ENCODE assay signal across 16 mouse cellular contexts in the genomic region with DNA sequence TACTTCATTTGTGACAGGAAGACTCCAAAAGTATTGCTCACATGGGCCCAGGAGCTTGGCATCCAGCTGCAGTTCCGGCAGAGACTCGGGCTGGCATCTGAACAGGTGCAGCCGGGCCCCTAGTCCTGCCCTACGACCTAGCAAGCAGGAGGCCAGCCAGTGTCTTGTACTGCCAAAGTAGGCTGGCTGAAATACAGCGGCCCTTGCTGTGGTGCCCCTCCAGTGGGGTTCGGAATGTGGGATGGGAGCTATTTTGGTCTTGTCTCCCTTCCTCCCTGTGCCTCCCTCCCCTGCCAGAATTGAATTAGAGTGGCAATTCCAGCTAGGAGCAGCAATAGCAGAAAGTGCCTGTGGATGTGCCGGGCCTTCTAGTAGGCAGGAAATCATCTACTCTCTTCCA. TPM values are rescaled to one million over a fixed set of nuclear protein-coding genes. Genes with fewer than 3 reads are reported as not detected.
DNase-seq lines count a peak whose midpoint lies in the region; ATAC-seq lines count a peak whose summit lies in the region.
"Had no signal": no experiment of that assay in that cellular context is flagged by ENCODE, and none has a peak within 500 bp of the region (broad histone marks: within the 10 kb centered on the region; RNA-seq: fewer than 3 reads in every experiment).

No protein-coding gene starts in this region.

- 0 out of 2 replicates have a peak, but pooled peaks have one; percentile 49 for ATAC-seq in heart, embryonic 12.5 days (ENCODE audit: insufficient number of reproducible peaks, low FRiP score)

- intact Hi-C loops in left cerebral cortex, postnatal 36 days (cut with DNase I) = no loop called here
- intact Hi-C loops in left cerebral cortex, postnatal 4 days (cut with DNase I) = no loop called here

- 54% methylated on average over 7 of the region's 7 CpGs for WGBS in heart, embryonic 12.5 days

- no peak overlapping the region for H3K4me3 ChIP-seq in heart, embryonic 12.5 days
- H3K4me3 ChIP-seq: embryonic facial prominence, embryonic 13.5 days; forebrain, embryonic 10.5 days; lung, embryonic 15.5 days; neural tube, embryonic 15.5 days had no signal

- H3K36me3 ChIP-seq in heart, embryonic 12.5 days = no peaks in the 10 kb centered on the region
- H3K36me3 ChIP-seq: embryonic facial prominence, embryonic 13.5 days; forebrain, embryonic 10.5 days; lung, embryonic 15.5 days; neural tube, embryonic 15.5 days had no signal

- peak; percentile 18 to 26 for DNase-seq in left cerebral cortex, postnatal 36 days (ENCODE audit: low spot score in 2 of 2)
- DNase-seq in left cerebral cortex, postnatal 4 days = no peak
- peak; percentile 37 to 70 for DNase-seq in gastrocnemius, adult 8-10 months (ENCODE audit: low spot score in 2 of 2)
- DNase-seq in skeletal muscle tissue, adult 2 months (ENCODE audit: low read depth, low spot score) = peak; percentile 64
- no peak for DNase-seq in spleen, adult 18-20 months
- no peak for DNase-seq in urinary bladder, postnatal 4 days (ENCODE audit: low spot score in 2 of 2)
- DNase-seq: adrenal gland, postnatal 25 days; kidney, adult 18-20 months; kidney, postnatal 4 days had no signal

- peak overlapping the region; percentile 84 for H3K27ac ChIP-seq in heart, embryonic 12.5 days (ENCODE audit: poor library complexity, severe bottlenecking)
- H3K27ac ChIP-seq: embryonic facial prominence, embryonic 13.5 days; forebrain, embryonic 10.5 days; hindbrain, embryonic 14.5 days; lung, embryonic 15.5 days; neural tube, embryonic 15.5 days had no signal

- H3K27me3 ChIP-seq in heart, embryonic 12.5 days (replicated peaks) = no peaks in the 10 kb centered on the region
- H3K27me3 ChIP-seq: lung, embryonic 15.5 days; neural tube, embryonic 15.5 days had no signal

- peaks cover 61% of the 10 kb centered on the region for H3K4me1 ChIP-seq in heart, embryonic 12.5 days (replicated peaks)
- H3K4me1 ChIP-seq: embryonic facial prominence, embryonic 13.5 days; forebrain, embryonic 10.5 days; neural tube, embryonic 15.5 days had no signal

- H3K9ac ChIP-seq in heart, embryonic 12.5 days = 0 out of 2 replicates have a peak overlapping the region, but pooled peaks have one; percentile 30
- H3K9ac ChIP-seq: embryonic facial prominence, embryonic 13.5 days; hindbrain, embryonic 14.5 days; lung, embryonic 15.5 days; neural tube, embryonic 15.5 days had no signal

- no peaks in the 10 kb centered on the region for H3K9me3 ChIP-seq in heart, embryonic 12.5 days (replicated peaks)
- H3K9me3 ChIP-seq: embryonic facial prominence, embryonic 13.5 days; forebrain, embryonic 10.5 days; G1E; lung, embryonic 15.5 days; neural tube, embryonic 15.5 days had no signal

- peak overlapping the region; percentile 24; the same call in 1 of the 2 replicates for H3K4me2 ChIP-seq in heart, embryonic 12.5 days
- H3K4me2 ChIP-seq: embryonic facial prominence, embryonic 13.5 days; hindbrain, embryonic 14.5 days; lung, embryonic 15.5 days; neural tube, embryonic 15.5 days had no signal

RNA-seq across cellular contexts. Expression of a gene that starts 51.5 kb away (rescaled TPM):
- total RNA-seq in left cerebral cortex, postnatal 36 days (2021) = 10 to 100 TPM; 37.8 to 44.9 TPM
- total RNA-seq in left cerebral cortex, postnatal 4 days (2021) = 1 to 10 TPM; 7.3 to 7.9 TPM
- 10 to 100 TPM in 2 of 4 experiments, 1 to 10 TPM in 2; 8.8 to 10.8 (median 10.3) TPM for total RNA-seq in gastrocnemius, adult 8-10 months (2022)
- 19.8 and 19.9 TPM in 2 replicates for polyA plus RNA-seq in heart, embryonic 12.5 days (2016; fragmentation: Nextera tagmentation; extraction: Ambion mirVana)

Comparison
In these comparisons a context has a peak if more than half of its experiments do, and no peak if none do; other contexts are left out.
1. DNase-seq: peak in left cerebral cortex, postnatal 36 days (2 of 2), gastrocnemius, adult 8-10 months (2 of 2) and skeletal muscle tissue, adult 2 months (single experiment); none in left cerebral cortex, postnatal 4 days (single experiment), spleen, adult 18-20 months (0 of 2) and urinary bladder, postnatal 4 days (0 of 2).